Mouse (Mus musculus) urinary bladder, postnatal 14 days (tissue): ENCODE results near the gene Agtr1a.

Experiments used
- DNase-seq: peaks from one replicate; pipeline ENCODE4 v3.0.0; 2021; ENCODE audit warnings: low spot score

Gene Agtr1a

GRCm38 (mm10) chr13:30364097-30364625, 27.9 kb downstream of the Agtr1a start:
- DNase-seq, result no peak

- no peak for DNase-seq
These were observed 28.5 kb downstream of the Agtr1a start for GRCm38 (mm10) chr13:30364780-30365179.

- DNase-seq, result no peak
These were observed 29.1 kb downstream of the Agtr1a start for GRCm38 (mm10) chr13:30365378-30365777.

- DNase-seq, result no peak
These were observed 31.9 kb downstream of the Agtr1a start for GRCm38 (mm10) chr13:30368116-30368515.

- no peak for DNase-seq
These were observed 32.5 kb downstream of the Agtr1a start for GRCm38 (mm10) chr13:30368746-30369145.

GRCm38 (mm10) chr13:30378868-30379267, 42.6 kb downstream of the Agtr1a start:
- no peak for DNase-seq

- no peak for DNase-seq
These were observed 48.9 kb downstream of the Agtr1a start for GRCm38 (mm10) chr13:30385183-30385582.

- DNase-seq, result no peak
These were observed 57.9 kb downstream of the Agtr1a start for GRCm38 (mm10) chr13:30394123-30394522.

GRCm38 (mm10) chr13:30396431-30396830, 60.2 kb downstream of the Agtr1a start:
- no peak for DNase-seq

- no peak for DNase-seq
These were observed 62.6 kb downstream of the Agtr1a start for GRCm38 (mm10) chr13:30398852-30399251.

- DNase-seq, result no peak
These were observed 64.4 kb downstream of the Agtr1a start for GRCm38 (mm10) chr13:30400621-30401020.

GRCm38 (mm10) chr13:30403874-30404273, 67.6 kb downstream of the Agtr1a start:
- DNase-seq, result no peak

- no peak for DNase-seq
These were observed 82.4 kb downstream of the Agtr1a start for GRCm38 (mm10) chr13:30418611-30419010.

- DNase-seq, result no peak
These were observed 90.8 kb downstream of the Agtr1a start for GRCm38 (mm10) chr13:30427008-30427407.

GRCm38 (mm10) chr13:30427436-30427835, 91.2 kb downstream of the Agtr1a start:
- no peak for DNase-seq
